Mouse (Mus musculus) CH12.LX (cell line): ENCODE results near the gene Cops3. TPM values are rescaled to one million over a fixed set of nuclear protein-coding genes. Genes with fewer than 3 reads are reported as not detected.

Experiments used
- DNase-seq: peaks from one replicate; pipeline ENCODE4 v3.0.0-alpha.2; 2013; ENCODE audit errors: extremely low read depth
- H3K27ac ChIP-seq: 2 replicates; pipeline ENCODE4 v1.5.1; 2012; ENCODE audit warnings: low read depth, mild to moderate bottlenecking, control low read depth, moderate library complexity; ENCODE audit not compliant: insufficient read depth
- H3K27me3 ChIP-seq: replicated peaks from 2 replicates; pipeline ENCODE3; 2012; ENCODE audit warnings: inconsistent platforms
- H3K36me3 ChIP-seq, 2 experiments: replicated peaks in 1 of 2; 2 replicates each; pipeline versions ENCODE3 to v1.6.1; 2012; ENCODE audit warnings: inconsistent platforms in 1 of 2, low read length in 1 of 2, mild to moderate bottlenecking in 1 of 2, mixed read lengths in 1 of 2, moderate library complexity in 1 of 2; ENCODE audit not compliant: control insufficient read depth in 1 of 2, insufficient read depth in 1 of 2
- H3K4me1 ChIP-seq, 2 experiments: 2 replicates each; pipeline ENCODE4 v1.6.1; 2012; ENCODE audit warnings: inconsistent platforms in 1 of 2, moderate library complexity in 1 of 2; ENCODE audit not compliant: insufficient read depth in 2 of 2, control insufficient read depth in 1 of 2
- H3K4me2 ChIP-seq: 2 replicates; pipeline ENCODE4 v1.6.1; 2012; ENCODE audit warnings: low read depth, mild to moderate bottlenecking, control low read depth; ENCODE audit not compliant: poor library complexity, insufficient read depth, severe bottlenecking
- H3K4me3 ChIP-seq, 3 experiments: fragments of 150-350 bp in 1 of 3; sonication (generic) in 1 of 3; replicated peaks in 1 of 3; 2 replicates each; pipeline versions ENCODE3 to v1.5.1; 2011 to 2012; ENCODE audit warnings: low read depth in 2 of 3, low read length in 2 of 3, mild to moderate bottlenecking in 2 of 3, moderate library complexity in 2 of 3, control low read depth in 1 of 3, improper control_type of control experiment in 1 of 3, inconsistent platforms in 1 of 3, mixed read lengths in 1 of 3; ENCODE audit not compliant: poor library complexity in 1 of 3
- H3K79me2 ChIP-seq: replicated peaks from 2 replicates; pipeline ENCODE4 v1.6.1; 2012; ENCODE audit warnings: mild to moderate bottlenecking, moderate library complexity; ENCODE audit not compliant: control insufficient read depth, poor library complexity, insufficient read depth, severe bottlenecking; ENCODE audit errors: extremely low read depth
- H3K9ac ChIP-seq: 2 replicates; pipeline ENCODE4 v1.6.1; 2012; ENCODE audit warnings: low read depth, mild to moderate bottlenecking, control low read depth, moderate library complexity; ENCODE audit not compliant: insufficient read depth
- H3K9me3 ChIP-seq: replicated peaks from 2 replicates; pipeline ENCODE3; 2012; ENCODE audit warnings: low read length, inconsistent platforms, mixed read lengths
- BHLHE40 ChIP-seq: IDR thresholded peaks from 2 replicates; pipeline ENCODE4 v1.6.1; 2011; ENCODE audit warnings: mild to moderate bottlenecking, low read depth, low read length, improper control_type of control experiment
- CHD1 ChIP-seq: IDR thresholded peaks from 2 replicates; pipeline ENCODE4 v1.6.1; 2012; ENCODE audit warnings: low read depth, low read length, improper control_type of control experiment, inconsistent platforms
- CHD2 ChIP-seq: IDR thresholded peaks from 2 replicates; pipeline ENCODE4 v1.6.1; 2011; ENCODE audit warnings: low read length, improper control_type of control experiment
- CTCF ChIP-seq, 2 experiments: IDR thresholded peaks in 1 of 2; conservative IDR thresholded peaks in 1 of 2; 2 replicates each; pipeline ENCODE4 v1.5.1; 2011 to 2012; ENCODE audit warnings: low read depth in 2 of 2, low read length in 2 of 2, improper control_type of control experiment in 1 of 2, inconsistent platforms in 1 of 2, mild to moderate bottlenecking in 1 of 2, moderate library complexity in 1 of 2
- E2F4 ChIP-seq: IDR thresholded peaks from 2 replicates; pipeline ENCODE4 v1.6.1; 2011; ENCODE audit warnings: low read depth, low read length, improper control_type of control experiment; ENCODE audit not compliant: insufficient replicate concordance
- ETS1 ChIP-seq: conservative IDR thresholded peaks from 2 replicates; pipeline ENCODE4 v1.6.1; 2012; ENCODE audit warnings: low read depth, mild to moderate bottlenecking, inconsistent platforms, low read length, improper control_type of control experiment, moderate library complexity
- GABPA ChIP-seq: IDR thresholded peaks from 2 replicates; pipeline ENCODE4 v1.6.1; 2012; ENCODE audit warnings: low read depth, low read length, improper control_type of control experiment, inconsistent platforms; ENCODE audit not compliant: insufficient replicate concordance
- HCFC1 ChIP-seq: IDR thresholded peaks from 2 replicates; pipeline ENCODE4 v1.6.1; 2012; ENCODE audit warnings: low read depth, mild to moderate bottlenecking, inconsistent platforms, low read length, improper control_type of control experiment
- IRF4 ChIP-seq: IDR thresholded peaks from 2 replicates; pipeline ENCODE4 v1.6.1; 2014; ENCODE audit warnings: low read depth, mild to moderate bottlenecking, inconsistent platforms, low read length, improper control_type of control experiment
- KAT2A ChIP-seq: IDR thresholded peaks from 2 replicates; pipeline ENCODE4 v1.6.1; 2012; ENCODE audit warnings: low read length, improper control_type of control experiment, inconsistent platforms; ENCODE audit not compliant: insufficient replicate concordance
- MAFK ChIP-seq: IDR thresholded peaks from 2 replicates; pipeline ENCODE4 v1.6.1; 2011; ENCODE audit warnings: low read length, improper control_type of control experiment; ENCODE audit not compliant: insufficient replicate concordance
- MXI1 ChIP-seq: IDR thresholded peaks from 2 replicates; pipeline ENCODE4 v1.6.1; 2011; ENCODE audit warnings: mild to moderate bottlenecking, low read depth, low read length, improper control_type of control experiment
- NELFE ChIP-seq: IDR thresholded peaks from 2 replicates; pipeline ENCODE4 v1.6.1; 2011; ENCODE audit warnings: low read depth, low read length, improper control_type of control experiment
- NRF1 ChIP-seq: IDR thresholded peaks from 2 replicates; pipeline ENCODE4 v1.6.1; 2014; ENCODE audit warnings: low read depth, mild to moderate bottlenecking, inconsistent platforms, low read length, improper control_type of control experiment, moderate library complexity
- PAX5 ChIP-seq: IDR thresholded peaks from 2 replicates; pipeline ENCODE4 v1.6.1; 2012; ENCODE audit warnings: low read length, inconsistent platforms, mixed read lengths
- POLR2A ChIP-seq: IDR thresholded peaks from 2 replicates; pipeline ENCODE4 v1.6.1; 2011; ENCODE audit warnings: low read depth, mild to moderate bottlenecking, improper control_type of control experiment, low read length
- UBTF ChIP-seq: IDR thresholded peaks from 2 replicates; pipeline ENCODE4 v1.6.1; 2012; ENCODE audit warnings: low read depth, mild to moderate bottlenecking, inconsistent platforms, low read length, improper control_type of control experiment, moderate library complexity
- USF1 ChIP-seq: IDR thresholded peaks from 2 replicates; pipeline ENCODE4 v1.6.1; 2014; ENCODE audit warnings: low read depth, mild to moderate bottlenecking, inconsistent platforms, low read length, improper control_type of control experiment
- USF2 ChIP-seq: conservative IDR thresholded peaks from 2 replicates; pipeline ENCODE4 v1.6.1; 2011; ENCODE audit warnings: low read depth, low read length, improper control_type of control experiment
- ZC3H11A ChIP-seq: IDR thresholded peaks from 2 replicates; pipeline ENCODE4 v1.6.1; 2012; ENCODE audit warnings: low read depth, mild to moderate bottlenecking, inconsistent platforms, low read length, improper control_type of control experiment
- ZNF384 ChIP-seq: IDR thresholded peaks from 2 replicates; pipeline ENCODE4 v1.6.1; 2012; ENCODE audit warnings: low read depth, low read length, improper control_type of control experiment, inconsistent platforms
- dilution Hi-C: fragments of 300-500 bp; cut with MboI; formaldehyde crosslinking; loops from 2 replicates; pipeline ENCODE4 v1.14.3; 2020; ENCODE audit warnings: low sequenced_read_pairs; ENCODE audit not compliant: extremely low pct_unique_long_range_greater_than_20kb, extremely low pct_ligation_motif_present
- in situ Hi-C: fragments of 300-500 bp; cut with MboI; formaldehyde crosslinking; loops from 3 replicates; pipeline ENCODE4 v1.14.3; 2019; ENCODE audit warnings: low sequenced_read_pairs, low pct_ligation_motif_present, low pct_unique_long_range_greater_than_20kb, mixed read lengths
- polyA plus RNA-seq: library from polyadenylated mRNA; unstranded; fragments of >175 nt; gene quantifications from 2 replicates; pipeline ENCODE4 v1.2.1, GENCODE M21; 2012; ENCODE audit warnings: low read depth; ENCODE audit not compliant: insufficient read length
- total RNA-seq, 2 experiments: library from RNA; depleted of rRNA; stranded (reverse); fragments of 300-350 nt in 1 of 2; fragments of >200 nt in 1 of 2; gene quantifications; 2 replicates each; pipeline ENCODE4 v1.2.3; 2012 to 2014

Cops3 gene
- total and polyA plus RNA-seq, 3 experiments, result 128 to 317 (median 267) TPM

- peak; percentile 30; the same call in 1 of the 2 replicates for TF ChIP-seq IRF4
- no peak for TF ChIP-seq ZNF384
- TF ChIP-seq HCFC1, result no peak
- no peak for TF ChIP-seq NRF1
- TF ChIP-seq NELFE, result peak; percentile 62; the same call in 1 of the 2 replicates
- TF ChIP-seq CHD2, result no peak
- TF ChIP-seq USF2, result no peak
- peak; percentile 95 to 98 for TF ChIP-seq CTCF (conservative IDR thresholded peaks at IDR 0.05 in 1 of 2, IDR thresholded peaks at IDR 0.05 in 1 of 2; ENCODE audit: low read depth in 2 of 2, low read length in 2 of 2)
- no peak for TF ChIP-seq UBTF
These were observed 40.4 kb upstream of the Cops3 start (continued) for GRCm38 (mm10) chr11:59880031-59880430.

- Histone ChIP-seq H3K9ac (no peak overlapping the region), H3K27me3 (no peaks in the 10 kb centered on the region), H3K79me2 (no peaks in the 10 kb centered on the region), H3K36me3 (peaks cover 43 to 66% of the 10 kb centered on the region in 2 experiments), H3K9me3 (no peaks in the 10 kb centered on the region), H3K27ac (no peak overlapping the region), H3K4me1 (no peaks in the 10 kb centered on the region), H3K4me3 (no peak overlapping the region), H3K4me2 (no peak overlapping the region)
- in situ Hi-C loops (no loop called here), dilution Hi-C loops (no loop called here)
- DNase-seq, result no peak
- TF ChIP-seq UBTF (no peak), POLR2A (no peak), MAFK (no peak)
These were observed 32.5 kb upstream of the Cops3 start for GRCm38 (mm10) chr11:59872124-59872523.

GRCm38 (mm10) chr11:59864316-59864715 is 24.7 kb upstream of the Cops3 start:
- no peaks in the 10 kb centered on the region for H3K4me1 ChIP-seq
- H3K9me3 ChIP-seq, result no peaks in the 10 kb centered on the region
- H3K4me3 ChIP-seq, result no peak overlapping the region
- no peak overlapping the region for H3K27ac ChIP-seq
- no peak for DNase-seq
- in situ Hi-C loops (no loop called here), dilution Hi-C loops (no loop called here)
- no peak overlapping the region for H3K4me2 ChIP-seq
- no peak for TF ChIP-seq USF2
- no peak for TF ChIP-seq CHD2
- no peak for TF ChIP-seq MXI1
- TF ChIP-seq PAX5, result no peak
- TF ChIP-seq USF1, result no peak
- TF ChIP-seq CTCF (conservative IDR thresholded peaks at IDR 0.05 in 1 of 2, IDR thresholded peaks at IDR 0.05 in 1 of 2; ENCODE audit: low read depth in 2 of 2, low read length in 2 of 2), result no peak
- TF ChIP-seq NRF1, result no peak
- TF ChIP-seq IRF4, result no peak
- no peak for TF ChIP-seq KAT2A
- no peak for TF ChIP-seq GABPA
- no peak for TF ChIP-seq ETS1
- no peak for TF ChIP-seq E2F4
- TF ChIP-seq ZC3H11A, result no peak
- no peak for TF ChIP-seq CHD1
- TF ChIP-seq BHLHE40, result no peak
- no peak overlapping the region for H3K9ac ChIP-seq
- no peaks in the 10 kb centered on the region for H3K79me2 ChIP-seq
- peaks cover 11 to 64% of the 10 kb centered on the region in 2 experiments for H3K36me3 ChIP-seq
- no peaks in the 10 kb centered on the region for H3K27me3 ChIP-seq
